Mouse (Mus musculus) hindbrain, postnatal 0 days (tissue): ENCODE data around the gene Epc2. TPM values are rescaled to one million over a fixed set of nuclear protein-coding genes. Genes with fewer than 3 reads are reported as not detected.

Experiments used
- ATAC-seq: fragments of 200-750 bp; cut with Nextera tagmentation; 2 replicates; pipeline ENCODE4 v1.8.0; 2017; ENCODE audit warnings: mild to moderate bottlenecking, moderate TSS enrichment, moderate library complexity
- DNase-seq: peaks from one replicate; pipeline ENCODE4 v3.0.0-alpha.2; 2015; ENCODE audit warnings: low spot score
- H3K27ac ChIP-seq: fragments of 300-500 bp; sonication (generic); 2 replicates; pipeline ENCODE4 v1.5.1; 2014; ENCODE audit warnings: mild to moderate bottlenecking
- H3K27me3 ChIP-seq: fragments of 300-500 bp; sonication (generic); 2 replicates; pipeline ENCODE4 v1.6.1; 2014; ENCODE audit warnings: low read length, mixed read lengths; ENCODE audit not compliant: insufficient read depth
- H3K36me3 ChIP-seq: fragments of 300-500 bp; sonication (generic); 2 replicates; pipeline ENCODE4 v1.6.1; 2014; ENCODE audit warnings: low read length, mixed read lengths; ENCODE audit not compliant: insufficient read depth
- H3K4me1 ChIP-seq: fragments of 300-500 bp; sonication (generic); 2 replicates; pipeline ENCODE4 v1.6.1; 2014; ENCODE audit warnings: antibody characterized with exemption, low read length, mixed read lengths; ENCODE audit not compliant: insufficient read depth
- H3K4me2 ChIP-seq: fragments of 300-500 bp; sonication (generic); 2 replicates; pipeline ENCODE4 v1.6.1; 2014; ENCODE audit warnings: low read depth, mild to moderate bottlenecking, low read length, moderate library complexity, mixed read lengths
- H3K4me3 ChIP-seq: fragments of 300-500 bp; sonication (generic); 2 replicates; pipeline ENCODE4 v1.5.1; 2014; ENCODE audit warnings: low read length
- H3K9ac ChIP-seq: fragments of 300-500 bp; sonication (generic); replicated peaks from 2 replicates; pipeline ENCODE4 v1.6.1; 2014; ENCODE audit warnings: mild to moderate bottlenecking, low read length, moderate library complexity, mixed read lengths
- H3K9me3 ChIP-seq: fragments of 300-500 bp; sonication (generic); 2 replicates; pipeline ENCODE4 v1.6.1; 2016; ENCODE audit warnings: low read length, mixed read lengths
- CTCF ChIP-seq: IDR thresholded peaks from 2 replicates; pipeline ENCODE4 v1.5.1; 2016; ENCODE audit warnings: antibody characterized with exemption, control low read depth, low read depth
- WGBS: fragments of 180-500 bp; shearing (Covaris S2); extraction: QIAGEN DNeasy Blood & Tissue Kit; methylation state at CpG from one replicate; pipeline ENCODE4 v1.1.7; 2014; 5-methylcytosine and 5-hydroxymethylcytosine counted together
- polyA plus RNA-seq: library from polyadenylated mRNA; unstranded; fragments of >200 nt; fragmentation: Nextera tagmentation; extraction: Ambion mirVana; gene quantifications from 2 replicates; pipeline ENCODE4 v1.2.1, GENCODE M21; 2015
- total RNA-seq: library from RNA; depleted of rRNA; stranded (reverse); fragments of >200 nt; gene quantifications from 2 replicates; pipeline ENCODE4 v1.2.3, GENCODE M21; 2014; rRNA removed

Epc2 gene
- total RNA-seq (28.6 and 30.7 TPM in 2 replicates), polyA plus RNA-seq (7.4 and 7.8 TPM in 2 replicates)

GRCm38 (mm10) chr2:49450931-49451636 lies at the start of gene Epc2:
Epc2 (plus strand) TSS chr2:49451486.
- H3K9ac ChIP-seq, result peak within 1 kb of the TSS; percentile 96

GRCm38 (mm10) chr2:49405954-49406353 lies 45.3 kb upstream of the Epc2 start:
- Histone ChIP-seq H3K9me3 (no peaks in the 10 kb centered on the region), H3K4me3 (no peak overlapping the region), H3K36me3 (no peaks in the 10 kb centered on the region), H3K4me1 (no peaks in the 10 kb centered on the region), H3K27ac (no peak overlapping the region), H3K27me3 (no peaks in the 10 kb centered on the region), H3K9ac (no peak overlapping the region), H3K4me2 (no peak overlapping the region)
- WGBS, result 24% methylated on average over 2 of the region's 2 CpGs
- DNase-seq, result peak; percentile 41
- ATAC-seq, result 0 out of 2 replicates have a peak, but pooled peaks have one; percentile 38
- TF ChIP-seq CTCF, result no peak

More at GRCm38 (mm10) chr2:49450931-49451636, at the start of gene Epc2:
- no peak for TF ChIP-seq CTCF
- DNase-seq (peak; percentile 93), ATAC-seq (peak; percentile 87)
- H3K36me3 ChIP-seq, result no peaks in the 10 kb centered on the region
- peak within 1 kb of the TSS; percentile 99 for H3K27ac ChIP-seq
- H3K4me2 ChIP-seq, result peak within 1 kb of the TSS; percentile 94
- H3K27me3 ChIP-seq, result no peaks in the 10 kb centered on the region
- H3K4me1 ChIP-seq, result no peaks in the 10 kb centered on the region
- no peaks in the 10 kb centered on the region for H3K9me3 ChIP-seq
- under 1% methylated on average over 58 of the region's 88 CpGs for WGBS
- peak within 1 kb of the TSS; percentile 90 for H3K4me3 ChIP-seq

GRCm38 (mm10) chr2:49411685-49412084 lies 39.6 kb upstream of the Epc2 start:
- Histone ChIP-seq H3K27ac (no peak overlapping the region), H3K27me3 (no peaks in the 10 kb centered on the region), H3K36me3 (no peaks in the 10 kb centered on the region), H3K4me1 (no peaks in the 10 kb centered on the region), H3K9me3 (no peaks in the 10 kb centered on the region), H3K4me2 (no peak overlapping the region), H3K4me3 (no peak overlapping the region), H3K9ac (no peak overlapping the region)
- no peak for DNase-seq
- 81% methylated on average over 5 of the region's 5 CpGs for WGBS
- ATAC-seq, result no peak
- no peak for TF ChIP-seq CTCF

DNA sequence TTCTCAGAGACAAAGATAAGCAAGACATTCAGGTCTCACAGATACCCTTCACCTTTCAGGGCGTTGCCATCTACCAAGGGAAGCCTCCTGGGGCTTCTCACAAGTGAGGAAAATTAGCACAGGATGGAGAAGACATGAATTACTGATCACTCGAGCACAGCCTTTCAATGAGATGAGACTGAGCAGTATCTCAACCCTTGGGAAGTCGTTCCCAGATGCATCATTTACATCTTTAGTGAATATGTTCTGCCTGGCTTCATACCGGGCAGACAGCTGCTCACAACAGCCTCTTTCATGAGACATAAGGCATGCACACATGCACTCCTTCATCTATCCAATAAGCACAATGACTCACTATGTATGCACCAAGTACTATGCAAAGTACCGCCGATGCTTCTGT lies 38.7 kb upstream of the Epc2 start:
- peak; percentile 32 for DNase-seq
- H3K4me3 ChIP-seq, result no peak overlapping the region
- no peaks in the 10 kb centered on the region for H3K27me3 ChIP-seq
- no peaks in the 10 kb centered on the region for H3K4me1 ChIP-seq
- H3K9ac ChIP-seq, result no peak overlapping the region
- no peak overlapping the region for H3K4me2 ChIP-seq
- no peaks in the 10 kb centered on the region for H3K9me3 ChIP-seq
- H3K36me3 ChIP-seq, result no peaks in the 10 kb centered on the region
- no peak overlapping the region for H3K27ac ChIP-seq
- peak; percentile 66 for ATAC-seq
- no peak for TF ChIP-seq CTCF
- WGBS, result 44% methylated on average over 6 of the region's 6 CpGs

- Histone ChIP-seq H3K4me1 (no peaks in the 10 kb centered on the region), H3K4me2 (no peak overlapping the region), H3K9ac (no peak overlapping the region), H3K4me3 (no peak overlapping the region), H3K36me3 (no peaks in the 10 kb centered on the region), H3K27ac (no peak overlapping the region), H3K27me3 (no peaks in the 10 kb centered on the region), H3K9me3 (no peaks in the 10 kb centered on the region)
- no peak for TF ChIP-seq CTCF
- DNase-seq (no peak), ATAC-seq (no peak)
- 64% methylated on average over 3 of the region's 3 CpGs for WGBS
These were observed 35.4 kb upstream of the Epc2 start for GRCm38 (mm10) chr2:49415868-49416267.

DNA sequence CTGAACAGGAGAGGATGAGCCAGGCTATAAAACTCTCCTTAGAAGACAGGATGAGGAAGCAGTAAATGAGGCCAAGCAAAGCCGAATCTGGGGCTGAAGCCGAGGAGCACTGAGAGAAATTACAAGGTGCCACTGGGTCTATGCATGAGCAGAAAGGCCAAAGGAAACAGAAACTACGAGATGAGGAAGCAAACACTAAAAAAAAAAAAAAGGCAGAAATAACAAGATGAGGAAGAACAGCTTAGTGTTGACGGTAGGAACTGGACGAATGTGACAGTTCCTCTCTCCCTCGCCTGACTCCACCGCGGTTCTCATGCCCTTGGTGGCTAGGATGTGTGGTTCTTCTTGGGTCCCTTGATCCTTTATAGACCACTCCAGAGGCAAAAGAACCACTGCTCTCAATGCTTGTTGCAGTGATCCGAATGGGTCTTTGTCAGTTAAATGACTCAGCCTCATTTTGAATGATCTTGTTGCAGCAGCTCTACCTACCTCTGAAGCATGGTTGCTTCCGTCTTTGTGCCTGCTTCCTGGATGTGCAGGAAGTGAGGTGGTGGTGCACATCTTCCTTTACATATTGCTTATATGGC lies 34.2 kb upstream of the Epc2 start:
- Histone ChIP-seq H3K9me3 (no peaks in the 10 kb centered on the region), H3K27me3 (no peaks in the 10 kb centered on the region), H3K4me1 (no peaks in the 10 kb centered on the region), H3K4me2 (no peak overlapping the region), H3K36me3 (no peaks in the 10 kb centered on the region), H3K4me3 (no peak overlapping the region), H3K9ac (no peak overlapping the region), H3K27ac (no peak overlapping the region)
- ATAC-seq, result no peak
- TF ChIP-seq CTCF, result no peak
- WGBS, result 80% methylated on average over 10 of the region's 10 CpGs
- DNase-seq, result no peak

GRCm38 (mm10) chr2:49420396-49420795 lies 30.9 kb upstream of the Epc2 start:
- H3K9ac ChIP-seq, result no peak overlapping the region
- H3K4me2 ChIP-seq, result no peak overlapping the region
- TF ChIP-seq CTCF, result no peak
- H3K4me3 ChIP-seq, result no peak overlapping the region
- DNase-seq (no peak), ATAC-seq (no peak)
- H3K9me3 ChIP-seq, result no peaks in the 10 kb centered on the region
- 88% methylated on average over 3 of the region's 3 CpGs for WGBS
- no peaks in the 10 kb centered on the region for H3K36me3 ChIP-seq
- H3K27me3 ChIP-seq, result no peaks in the 10 kb centered on the region
- no peak overlapping the region for H3K27ac ChIP-seq
- no peaks in the 10 kb centered on the region for H3K4me1 ChIP-seq
